Mouse (Mus musculus): ENCODE measurements around the gene Gal3st2b. TPM values are rescaled to one million over a fixed set of nuclear protein-coding genes. Genes with fewer than 3 reads are reported as not detected.
"Not testable (repeated sequence)": the region's sequence is repeated elsewhere in the genome, so short reads cannot be mapped to it uniquely, and the experiment has no call there.

Gene Gal3st2b
- polyA plus RNA-seq, 1 experiment from 2014 or later = not detected

GRCm38 (mm10) chr1:93991491-93991890 lies 73.4 kb downstream of the Gal3st2b start:
- not testable (repeated sequence) for H3K4me1 ChIP-seq (ENCODE audit: control insufficient read depth, insufficient read depth, low read length); H3K27ac ChIP-seq (ENCODE audit: low read depth, low read length); H3K4me3 ChIP-seq (ENCODE audit: low read depth, low read length); H3K4me2 ChIP-seq (ENCODE audit: low read depth, low read length); H3K9me3 ChIP-seq (ENCODE audit: control insufficient read depth, low read length); H3K27me3 ChIP-seq (ENCODE audit: control insufficient read depth, insufficient read depth, low read length); H3K36me3 ChIP-seq (ENCODE audit: control insufficient read depth, insufficient read depth, low read length); H3K9ac ChIP-seq (replicated peaks; ENCODE audit: low read depth, low read length); ATAC-seq (ENCODE audit: low read depth)
- 93% methylated on average over 3 of the region's 3 CpGs for WGBS

Other genes with a start within 250 kb of the Gal3st2b start
- 70.2 and 82.7 TPM in 2 replicates for gene Bok, start 232.7 kb upstream of the Gal3st2b start, polyA plus RNA-seq (2014; fragmentation: Nextera tagmentation; extraction: Ambion mirVana)
- 85.9 and 90.4 TPM in 2 replicates for gene Atg4b, start 166.8 kb upstream of the Gal3st2b start, polyA plus RNA-seq (2014; fragmentation: Nextera tagmentation; extraction: Ambion mirVana)
- 41.9 and 43.0 TPM in 2 replicates for gene Thap4, start 163.4 kb upstream of the Gal3st2b start, polyA plus RNA-seq (2014; fragmentation: Nextera tagmentation; extraction: Ambion mirVana)
- 152 and 153 TPM in 2 replicates for gene Dtymk, start 116.4 kb upstream of the Gal3st2b start, polyA plus RNA-seq (2014; fragmentation: Nextera tagmentation; extraction: Ambion mirVana)
- gene Ing5, start 114.3 kb upstream of the Gal3st2b start, polyA plus RNA-seq (2014; fragmentation: Nextera tagmentation; extraction: Ambion mirVana) = 9.4 and 10.2 TPM in 2 replicates
- 12.3 and 14.7 TPM in 2 replicates for gene D2hgdh, start 93.4 kb upstream of the Gal3st2b start, polyA plus RNA-seq (2014; fragmentation: Nextera tagmentation; extraction: Ambion mirVana)
- gene Gal3st2, start 57.0 kb upstream of the Gal3st2b start, polyA plus RNA-seq (2014; fragmentation: Nextera tagmentation; extraction: Ambion mirVana) = not detected in 2 replicates
- gene Gal3st2c, start 72.2 kb downstream of the Gal3st2b start, polyA plus RNA-seq (2014; fragmentation: Nextera tagmentation; extraction: Ambion mirVana) = not detected in 2 replicates
- gene Neu4, start 102.1 kb downstream of the Gal3st2b start, polyA plus RNA-seq (2014; fragmentation: Nextera tagmentation; extraction: Ambion mirVana) = not detected in 2 replicates
- gene Pdcd1, start 134.2 kb downstream of the Gal3st2b start, polyA plus RNA-seq (2014; fragmentation: Nextera tagmentation; extraction: Ambion mirVana) = not detected in 2 replicates

All from neural tube, embryonic 14.5 days (tissue).